Mouse (Mus musculus): ENCODE measurements around the gene Gm20532.
"Not testable (repeated sequence)": the region's sequence is repeated elsewhere in the genome, so short reads cannot be mapped to it uniquely, and the experiment has no call there.

DNA sequence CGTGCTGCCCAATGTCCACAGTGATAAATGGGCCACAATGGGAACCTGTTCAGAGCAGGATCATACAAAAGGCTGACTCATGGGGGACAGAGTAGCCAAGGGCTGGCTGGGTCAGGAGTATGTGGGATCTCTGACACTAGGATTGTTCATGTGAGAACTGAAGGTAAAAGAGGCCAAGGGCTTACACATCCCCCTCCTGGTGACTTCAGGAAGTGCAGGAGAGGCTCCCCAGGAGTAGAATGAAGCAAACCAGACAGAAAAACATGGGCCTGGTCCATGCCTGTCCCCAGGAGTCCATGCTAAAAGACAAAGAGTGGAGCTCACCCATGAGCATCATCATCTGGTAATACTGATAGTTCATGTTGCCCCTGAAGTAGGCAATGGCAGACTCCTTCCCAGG lies 77.1 kb downstream of the Gm20532 start:
- not testable (repeated sequence) for TF ChIP-seq CTCF (IDR thresholded peaks at IDR 0.05; ENCODE audit: borderline replicate concordance, control insufficient read depth, extremely low read depth, insufficient read depth, low read length, poor library complexity); POLR2A (IDR thresholded peaks at IDR 0.05; ENCODE audit: control insufficient read depth, extremely low read depth, insufficient read depth, low read length, poor library complexity)

All from thymus, adult 2 months (tissue).